In genomic region chr9:114779984-114780745, GRCm38 (mm10) we compare ENCODE assay signal across 8 mouse cellular contexts. TPM values are rescaled to one million over a fixed set of nuclear protein-coding genes. Genes with fewer than 3 reads are reported as not detected.
DNase-seq lines count a peak whose midpoint lies in the region; ATAC-seq and TF ChIP-seq lines count a peak whose summit lies in the region.

No protein-coding gene starts in this region.

- 0 out of 2 replicates have a peak overlapping the region, but pooled peaks have one; percentile 16 for H3K27ac ChIP-seq in testis, adult 2 months (ENCODE audit: control insufficient read depth, insufficient read depth, low read depth, low read length)
- H3K27ac ChIP-seq in embryonic fibroblast, embryonic 13.5 days (ENCODE audit: insufficient read depth, low read length) = peak overlapping the region; percentile 3
- peak overlapping the region; percentile 91 for H3K27ac ChIP-seq in limb, embryonic 10.5 days
- H3K27ac ChIP-seq in neural tube, embryonic 15.5 days (replicated peaks) = no peak overlapping the region

- WGBS in limb, embryonic 10.5 days = 21% methylated on average over 23 of the region's 23 CpGs
- WGBS in neural tube, embryonic 15.5 days = 36% methylated on average over 23 of the region's 23 CpGs

- no peaks in the 10 kb centered on the region for H3K27me3 ChIP-seq in testis, adult 2 months (ENCODE audit: control insufficient read depth, insufficient read depth, low read length)
- H3K27me3 ChIP-seq in limb, embryonic 10.5 days (ENCODE audit: low read depth, poor library complexity, severe bottlenecking) = no peaks in the 10 kb centered on the region
- 0 out of 2 replicates have a peak, but pooled peaks cover 5% of the 10 kb centered on the region for H3K27me3 ChIP-seq in neural tube, embryonic 15.5 days (replicated peaks)

- H3K9me3 ChIP-seq in limb, embryonic 10.5 days (replicated peaks) = no peaks in the 10 kb centered on the region
- H3K9me3 ChIP-seq in neural tube, embryonic 15.5 days (replicated peaks) = no peaks in the 10 kb centered on the region

- TF ChIP-seq POLR2A in testis, adult 2 months (IDR thresholded peaks at IDR 0.05; ENCODE audit: control insufficient read depth, low read depth, low read length) = no peak
- TF ChIP-seq POLR2A in embryonic fibroblast, embryonic 13.5 days (IDR thresholded peaks at IDR 0.05; ENCODE audit: low read depth, low read length) = peak; percentile 45

- H3K9ac ChIP-seq in neural tube, embryonic 15.5 days (replicated peaks) = 0 out of 2 replicates have a peak overlapping the region, but pooled peaks have one; percentile 7

- no peak for DNase-seq in testis, postnatal 10 days (ENCODE audit: low spot score)
- peak; percentile 47 for DNase-seq in limb, embryonic 10.5 days (ENCODE audit: low spot score)
- no peak for DNase-seq in cerebellum, adult 9-10 months
- DNase-seq in layer of hippocampus, postnatal 25 days (ENCODE audit: extremely low spot score in 1 of 2, low spot score in 1 of 2) = no peak

- TF ChIP-seq CTCF in testis, adult 2 months (IDR thresholded peaks at IDR 0.05; ENCODE audit: control insufficient read depth, insufficient read depth, insufficient replicate concordance, low read depth, low read length) = no peak
- TF ChIP-seq CTCF in embryonic fibroblast, embryonic 13.5 days (IDR thresholded peaks at IDR 0.05; ENCODE audit: borderline replicate concordance, insufficient read depth, low read length) = no peak

- H3K4me2 ChIP-seq in neural tube, embryonic 15.5 days = peak overlapping the region; percentile 96

- peaks cover 22% of the 10 kb centered on the region for H3K4me1 ChIP-seq in testis, adult 2 months (ENCODE audit: control insufficient read depth, insufficient read depth, low read length)
- peaks cover 3% of the 10 kb centered on the region for H3K4me1 ChIP-seq in embryonic fibroblast, embryonic 13.5 days (ENCODE audit: control insufficient read depth, insufficient read depth, low read length)
- peaks cover 41% of the 10 kb centered on the region for H3K4me1 ChIP-seq in limb, embryonic 10.5 days
- peaks cover 24% of the 10 kb centered on the region for H3K4me1 ChIP-seq in neural tube, embryonic 15.5 days

- H3K4me3 ChIP-seq in testis, adult 2 months (ENCODE audit: control insufficient read depth, low read depth, low read length) = peak overlapping the region; percentile 60
- H3K4me3 ChIP-seq in embryonic fibroblast, embryonic 13.5 days (ENCODE audit: insufficient read depth, low read length) = peak overlapping the region; percentile 80
- peak overlapping the region; percentile 78 for H3K4me3 ChIP-seq in limb, embryonic 10.5 days
- H3K4me3 ChIP-seq in neural tube, embryonic 15.5 days (replicated peaks) = peak overlapping the region; percentile 45

- no peaks in the 10 kb centered on the region for H3K36me3 ChIP-seq in testis, adult 2 months (ENCODE audit: control insufficient read depth, insufficient read depth, low read length)
- 0 out of 2 replicates have a peak, but pooled peaks cover 3% of the 10 kb centered on the region for H3K36me3 ChIP-seq in limb, embryonic 10.5 days
- no peaks in the 10 kb centered on the region for H3K36me3 ChIP-seq in neural tube, embryonic 15.5 days

- ATAC-seq in neural tube, embryonic 15.5 days (ENCODE audit: low FRiP score) = 0 out of 2 replicates have a peak, but pooled peaks have one; percentile 15
- no peak for ATAC-seq in frontal cortex, adult (ENCODE audit: low TSS enrichment)

RNA-seq across cellular contexts. Expression of gene Cmtm7, which starts 1.5 kb away (rescaled TPM):
- 6.8 and 10.1 TPM in 2 replicates for polyA plus RNA-seq in testis, adult 2 months (2012; rRNA removed)
- polyA plus RNA-seq in embryonic fibroblast, embryonic 13.5 days (2011; ENCODE audit: insufficient read length, low read depth, missing spikeins) = 95.8 and 105 TPM in 2 replicates
- 83.6 and 100 TPM in 2 replicates for polyA plus RNA-seq in limb, embryonic 10.5 days (2016; fragmentation: Nextera tagmentation; extraction: Ambion mirVana)
- 13.0 and 71.4 TPM in 2 replicates for polyA plus RNA-seq in neural tube, embryonic 15.5 days (2015; fragmentation: Nextera tagmentation; extraction: Ambion mirVana)
- total RNA-seq in layer of hippocampus, postnatal 25 days (2021) = 1 to 10 TPM; 4.9 to 5.1 TPM

RNA-seq across cellular contexts. Expression of gene Cmtm6, which starts 49.2 kb away (rescaled TPM):
- 19.5 and 25.9 TPM in 2 replicates for polyA plus RNA-seq in testis, adult 2 months (2012; rRNA removed)
- 17.6 and 17.8 TPM in 2 replicates for polyA plus RNA-seq in embryonic fibroblast, embryonic 13.5 days (2011; ENCODE audit: insufficient read length, low read depth, missing spikeins)
- polyA plus RNA-seq in limb, embryonic 10.5 days (2016; fragmentation: Nextera tagmentation; extraction: Ambion mirVana) = 28.9 and 29.4 TPM in 2 replicates
- 17.9 and 29.2 TPM in 2 replicates for polyA plus RNA-seq in neural tube, embryonic 15.5 days (2015; fragmentation: Nextera tagmentation; extraction: Ambion mirVana)
- 10 to 100 TPM; 21.4 to 21.8 TPM for total RNA-seq in layer of hippocampus, postnatal 25 days (2021)
